ENCODE assay signal across 9 mouse cellular contexts in the genomic region with DNA sequence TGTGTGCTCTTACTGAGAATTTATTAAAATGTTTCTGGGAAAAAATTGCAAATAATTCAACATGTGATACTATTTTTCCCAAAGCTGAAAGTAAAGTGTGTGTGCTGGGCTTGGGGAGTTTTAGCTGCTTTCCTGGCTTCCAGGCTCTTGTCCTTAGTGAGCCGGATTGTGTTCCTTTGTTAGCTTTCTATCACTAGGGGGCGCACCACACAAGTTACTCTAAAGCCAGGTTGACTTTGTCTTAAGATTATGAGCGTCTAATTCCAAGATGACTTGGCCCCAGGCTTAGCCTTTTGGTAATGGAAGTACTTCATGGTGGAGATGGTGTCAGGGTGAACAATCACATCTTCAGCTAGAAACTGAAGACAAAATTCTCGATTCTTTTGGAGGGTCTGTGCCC.
DNase-seq lines count a peak whose midpoint lies in the region; ATAC-seq and TF ChIP-seq lines count a peak whose summit lies in the region.
"Had no signal": no experiment of that assay in that cellular context is flagged by ENCODE, and none has a peak within 500 bp of the region (broad histone marks: within the 10 kb centered on the region; RNA-seq: fewer than 3 reads in every experiment).

No protein-coding gene starts in this region.

- no peaks in the 10 kb centered on the region for H3K27me3 ChIP-seq in embryonic facial prominence, embryonic 11.5 days (ENCODE audit: control insufficient read depth, insufficient read depth, low read length)
- no peaks in the 10 kb centered on the region for H3K27me3 ChIP-seq in embryonic facial prominence, embryonic 10.5 days (replicated peaks; ENCODE audit: low read depth, poor library complexity, severe bottlenecking)
- no peaks in the 10 kb centered on the region for H3K27me3 ChIP-seq in midbrain, postnatal 0 days (ENCODE audit: insufficient read depth, low read length)
- no peaks in the 10 kb centered on the region for H3K27me3 ChIP-seq in midbrain, embryonic 10.5 days (ENCODE audit: low read depth, poor library complexity, severe bottlenecking)

- peak; percentile 22 for DNase-seq in embryonic facial prominence, embryonic 11.5 days (ENCODE audit: low spot score)
- no peak for DNase-seq in embryonic facial prominence, embryonic 10.5 days (ENCODE audit: low spot score)
- DNase-seq in midbrain, postnatal 0 days (ENCODE audit: low spot score): no peak
- DNase-seq in midbrain, embryonic 10.5 days (ENCODE audit: low spot score): no peak
- peak; percentile 30 for DNase-seq in thymus, postnatal 0 days (ENCODE audit: low spot score)
- DNase-seq in right cerebral cortex, postnatal 10 days (ENCODE audit: low spot score in 2 of 2): no peak
- DNase-seq: midbrain, embryonic 14.5 days had no signal

- H3K4me3 ChIP-seq in embryonic facial prominence, embryonic 11.5 days (ENCODE audit: low read depth, low read length): no peak overlapping the region
- H3K4me3 ChIP-seq in embryonic facial prominence, embryonic 10.5 days: no peak overlapping the region
- H3K4me3 ChIP-seq in midbrain, postnatal 0 days (ENCODE audit: low read depth, low read length): no peak overlapping the region
- H3K4me3 ChIP-seq in midbrain, embryonic 10.5 days: no peak overlapping the region
- no peak overlapping the region for H3K4me3 ChIP-seq in cortical plate, adult 2 months (ENCODE audit: insufficient read depth, low read length)

- no peak overlapping the region for H3K9ac ChIP-seq in embryonic facial prominence, embryonic 11.5 days (replicated peaks; ENCODE audit: low read length)
- H3K9ac ChIP-seq in midbrain, postnatal 0 days (replicated peaks; ENCODE audit: low read length, poor library complexity, severe bottlenecking): no peak overlapping the region

- peak; percentile 49 for TF ChIP-seq CTCF in midbrain, postnatal 0 days (IDR thresholded peaks at IDR 0.05)
- peak; percentile 18; the same call in 1 of the 2 replicates for TF ChIP-seq CTCF in cortical plate, adult 2 months (IDR thresholded peaks at IDR 0.05; ENCODE audit: extremely low read depth, insufficient read depth, low read length)

- H3K27ac ChIP-seq in embryonic facial prominence, embryonic 11.5 days (replicated peaks; ENCODE audit: low read depth, low read length): no peak overlapping the region
- H3K27ac ChIP-seq in embryonic facial prominence, embryonic 10.5 days (replicated peaks): no peak overlapping the region
- H3K27ac ChIP-seq in midbrain, postnatal 0 days (ENCODE audit: low read depth, low read length): no peak overlapping the region
- H3K27ac ChIP-seq in midbrain, embryonic 10.5 days (replicated peaks): no peak overlapping the region
- H3K27ac ChIP-seq in cortical plate, adult 2 months (ENCODE audit: insufficient read depth, low read length): no peak overlapping the region

- H3K4me2 ChIP-seq in embryonic facial prominence, embryonic 11.5 days (ENCODE audit: low read depth, low read length): no peak overlapping the region
- H3K4me2 ChIP-seq in midbrain, postnatal 0 days (ENCODE audit: low read depth, low read length, poor library complexity, severe bottlenecking): no peak overlapping the region

- 81% methylated on average over 4 of the region's 4 CpGs for whole genome bisulfite sequencing in embryonic facial prominence, embryonic 11.5 days
- 66% methylated on average over 4 of the region's 4 CpGs for WGBS in embryonic facial prominence, embryonic 10.5 days
- WGBS in midbrain, postnatal 0 days: 80% methylated on average over 4 of the region's 4 CpGs
- WGBS in midbrain, embryonic 10.5 days: 70% methylated on average over 4 of the region's 4 CpGs

- no peaks in the 10 kb centered on the region for H3K9me3 ChIP-seq in embryonic facial prominence, embryonic 11.5 days (replicated peaks; ENCODE audit: control insufficient read depth, low read length)
- H3K9me3 ChIP-seq in embryonic facial prominence, embryonic 10.5 days: no peaks in the 10 kb centered on the region
- H3K9me3 ChIP-seq in midbrain, postnatal 0 days (ENCODE audit: low read length): no peaks in the 10 kb centered on the region
- H3K9me3 ChIP-seq in midbrain, embryonic 10.5 days (replicated peaks): no peaks in the 10 kb centered on the region

- no peaks in the 10 kb centered on the region for H3K4me1 ChIP-seq in embryonic facial prominence, embryonic 11.5 days (ENCODE audit: control insufficient read depth, insufficient read depth, low read length)
- no peaks in the 10 kb centered on the region for H3K4me1 ChIP-seq in embryonic facial prominence, embryonic 10.5 days
- H3K4me1 ChIP-seq in midbrain, postnatal 0 days (ENCODE audit: insufficient read depth, low read length): no peaks in the 10 kb centered on the region
- H3K4me1 ChIP-seq in midbrain, embryonic 10.5 days: peaks cover 7% of the 10 kb centered on the region
- peaks cover 2% of the 10 kb centered on the region; the same call in 1 of the 2 replicates for H3K4me1 ChIP-seq in cortical plate, adult 2 months (ENCODE audit: control insufficient read depth, insufficient read depth, low read length)

- TF ChIP-seq POLR2A in cortical plate, adult 2 months (IDR thresholded peaks at IDR 0.05; ENCODE audit: extremely low read depth, insufficient read depth, low read length): no peak

- H3K36me3 ChIP-seq in embryonic facial prominence, embryonic 11.5 days (replicated peaks; ENCODE audit: control insufficient read depth, insufficient read depth, low read depth, low read length): no peaks in the 10 kb centered on the region
- H3K36me3 ChIP-seq in embryonic facial prominence, embryonic 10.5 days (replicated peaks): no peaks in the 10 kb centered on the region
- no peaks in the 10 kb centered on the region for H3K36me3 ChIP-seq in midbrain, postnatal 0 days (ENCODE audit: insufficient read depth, low read length)
- no peaks in the 10 kb centered on the region for H3K36me3 ChIP-seq in midbrain, embryonic 10.5 days

- ATAC-seq in embryonic facial prominence, embryonic 11.5 days (replicated peaks; ENCODE audit: insufficient number of reproducible peaks, low FRiP score, low TSS enrichment, low read depth): no peak
- no peak for ATAC-seq in midbrain, postnatal 0 days (ENCODE audit: low FRiP score)
- no peak for ATAC-seq in megakaryocyte, adult 5-6 weeks (ENCODE audit: poor library complexity, severe bottlenecking)

Comparison
In these comparisons a context has a peak if more than half of its experiments do, and no peak if none do; other contexts are left out.
1. DNase-seq: peak in embryonic facial prominence, embryonic 11.5 days (single experiment) and thymus, postnatal 0 days (single experiment); none in embryonic facial prominence, embryonic 10.5 days (single experiment), midbrain, postnatal 0 days (single experiment), midbrain, embryonic 10.5 days (single experiment) and right cerebral cortex, postnatal 10 days (0 of 2).